Mouse (Mus musculus) stomach, embryonic 15.5 days (tissue): ENCODE measurements at regions not wholly inside any gene's neighbourhood (a gene's known extent, or its start where the extent isn't known, plus 50 kb on each side); places are given as distances from the start of the nearest gene placed in this dataset.
A peak's percentile ranks its signal among the peaks of the same experiment; 100 is the strongest.

Source experiments
- ATAC-seq: fragments of 200-750 bp; cut with Nextera tagmentation; 2 replicates; pipeline ENCODE4 v1.8.0; 2017; ENCODE audit warnings: low read depth, moderate number of reproducible peaks, moderate TSS enrichment; ENCODE audit not compliant: insufficient read depth, low FRiP score
- H3K27ac ChIP-seq: fragments of 300-500 bp; sonication (generic); 2 replicates; pipeline ENCODE4 v1.5.1; 2015; ENCODE audit warnings: mild to moderate bottlenecking, inconsistent platforms
- H3K27me3 ChIP-seq: fragments of 300-500 bp; sonication (generic); replicated peaks from 2 replicates; pipeline ENCODE4 v1.6.1; 2015; ENCODE audit warnings: inconsistent platforms
- H3K36me3 ChIP-seq: fragments of 300-500 bp; sonication (generic); 2 replicates; pipeline ENCODE4 v1.6.1; 2015; ENCODE audit warnings: inconsistent platforms
- H3K4me1 ChIP-seq: fragments of 300-500 bp; sonication (generic); 2 replicates; pipeline ENCODE4 v1.6.1; 2015; ENCODE audit warnings: inconsistent platforms
- H3K4me2 ChIP-seq: fragments of 300-500 bp; sonication (generic); 2 replicates; pipeline ENCODE4 v1.6.1; 2015; ENCODE audit warnings: mild to moderate bottlenecking, inconsistent platforms
- H3K4me3 ChIP-seq: fragments of 300-500 bp; sonication (generic); replicated peaks from 2 replicates; pipeline ENCODE4 v1.5.1; 2015; ENCODE audit warnings: inconsistent platforms
- H3K9ac ChIP-seq: fragments of 300-500 bp; sonication (generic); 2 replicates; pipeline ENCODE4 v1.6.1; 2015; ENCODE audit warnings: inconsistent platforms
- H3K9me3 ChIP-seq: fragments of 300-500 bp; sonication (generic); 2 replicates; pipeline ENCODE4 v1.6.1; 2016; ENCODE audit warnings: inconsistent platforms
- WGBS: fragments of 180-500 bp; shearing (Covaris S2); methylation state at CpG from one replicate; pipeline ENCODE4 v1.1.7; 2015; 5-methylcytosine and 5-hydroxymethylcytosine counted together

DNA sequence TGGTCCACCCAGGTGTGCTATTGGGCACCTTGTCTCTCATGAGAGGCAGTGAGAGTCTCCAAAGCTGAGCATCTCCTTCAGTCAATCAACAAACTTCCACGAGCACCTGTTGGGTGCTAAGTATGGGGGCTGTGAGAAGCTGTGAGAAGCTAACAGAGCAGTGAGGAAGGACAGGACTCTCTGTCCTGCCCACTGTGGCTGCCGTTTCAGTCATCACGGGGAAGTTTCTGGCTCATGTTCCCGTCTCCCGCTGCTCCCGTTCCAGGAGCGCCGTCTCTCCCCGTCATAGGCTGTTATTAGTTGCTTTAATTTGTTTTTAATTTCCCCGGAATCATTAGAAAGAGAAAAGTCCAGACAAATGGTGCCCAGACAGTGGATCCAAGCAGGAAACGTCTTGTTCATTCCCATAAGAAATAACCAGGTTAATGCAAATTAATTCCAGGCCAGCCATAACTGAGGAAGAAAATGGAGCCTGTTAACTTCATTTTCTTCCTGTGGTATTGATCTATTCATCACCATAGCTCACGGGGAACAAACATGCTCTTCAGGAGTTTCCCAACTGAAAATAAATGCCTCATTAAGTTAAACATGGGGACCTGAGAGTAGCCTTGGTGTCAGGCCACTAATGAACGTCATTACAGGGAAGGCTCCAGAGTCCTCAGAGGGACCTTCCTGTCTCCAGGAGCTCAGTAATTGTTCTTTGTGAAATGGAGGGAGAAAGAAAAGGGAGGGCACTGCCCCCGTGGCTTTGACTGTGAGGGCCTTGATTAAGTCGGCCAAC lies 70.3 kb downstream of the Matn1 start:
- H3K9ac ChIP-seq = no peak overlapping the region
- no peaks in the 10 kb centered on the region for H3K27me3 ChIP-seq
- H3K4me3 ChIP-seq = no peak overlapping the region
- H3K36me3 ChIP-seq = no peaks in the 10 kb centered on the region
- no peak for ATAC-seq
- H3K4me1 ChIP-seq = no peaks in the 10 kb centered on the region
- H3K27ac ChIP-seq = no peak overlapping the region
- 60% methylated on average over 15 of the region's 15 CpGs for WGBS
- no peaks in the 10 kb centered on the region for H3K9me3 ChIP-seq
- no peak overlapping the region for H3K4me2 ChIP-seq

DNA sequence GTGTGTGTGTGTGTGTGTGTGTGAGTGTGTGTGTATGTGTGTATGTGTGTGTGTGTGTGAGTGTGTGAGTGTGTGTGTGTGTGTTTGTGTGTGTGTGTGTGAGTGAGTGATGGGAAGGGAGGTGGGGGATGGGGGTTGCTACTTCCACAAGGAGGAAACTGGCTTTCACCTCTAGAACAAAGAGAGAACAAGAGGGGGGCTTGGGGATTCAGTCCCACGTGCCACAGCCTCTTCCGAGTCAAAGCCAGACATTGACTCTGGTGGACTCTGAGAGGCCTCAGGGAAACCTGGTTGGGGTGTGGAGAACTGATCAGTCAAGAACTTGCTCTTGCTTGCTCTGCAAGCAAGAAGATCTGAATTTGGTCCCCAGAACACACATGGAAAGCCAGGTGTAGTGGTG lies 71.0 kb downstream of the Matn1 start:
- no peaks in the 10 kb centered on the region for H3K27me3 ChIP-seq
- H3K4me3 ChIP-seq = no peak overlapping the region
- no peaks in the 10 kb centered on the region for H3K9me3 ChIP-seq
- H3K9ac ChIP-seq = no peak overlapping the region
- H3K36me3 ChIP-seq = no peaks in the 10 kb centered on the region
- no peak overlapping the region for H3K4me2 ChIP-seq
- WGBS = 55% methylated on average over 2 of the region's 2 CpGs
- no peak for ATAC-seq
- no peaks in the 10 kb centered on the region for H3K4me1 ChIP-seq
- H3K27ac ChIP-seq = no peak overlapping the region

DNA sequence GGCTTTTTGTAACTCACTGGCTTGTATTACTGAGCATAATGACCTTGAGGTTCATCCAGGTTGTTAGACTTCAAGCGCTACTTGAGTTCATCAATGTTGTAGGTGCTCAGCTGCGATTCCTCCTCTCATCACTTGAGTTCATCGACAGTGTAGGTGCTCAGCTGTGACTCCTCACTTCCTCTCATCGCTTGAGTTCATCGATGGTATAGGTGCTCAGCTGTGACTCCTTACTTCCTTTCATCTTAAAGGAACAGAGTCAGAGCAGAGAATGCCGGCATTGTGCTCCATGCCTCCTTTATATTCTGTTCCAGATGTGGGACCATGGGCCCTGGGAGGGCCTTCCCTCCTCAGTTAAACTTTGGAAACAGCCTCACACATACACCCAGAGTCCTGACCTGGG lies 79.4 kb downstream of the Matn1 start:
- 42% methylated on average over 6 of the region's 6 CpGs for WGBS
- Histone ChIP-seq H3K36me3 (no peaks in the 10 kb centered on the region), H3K4me1 (no peaks in the 10 kb centered on the region), H3K9me3 (no peaks in the 10 kb centered on the region), H3K27me3 (no peaks in the 10 kb centered on the region), H3K9ac (no peak overlapping the region), H3K27ac (no peak overlapping the region), H3K4me3 (no peak overlapping the region), H3K4me2 (no peak overlapping the region)
- ATAC-seq = no peak

DNA sequence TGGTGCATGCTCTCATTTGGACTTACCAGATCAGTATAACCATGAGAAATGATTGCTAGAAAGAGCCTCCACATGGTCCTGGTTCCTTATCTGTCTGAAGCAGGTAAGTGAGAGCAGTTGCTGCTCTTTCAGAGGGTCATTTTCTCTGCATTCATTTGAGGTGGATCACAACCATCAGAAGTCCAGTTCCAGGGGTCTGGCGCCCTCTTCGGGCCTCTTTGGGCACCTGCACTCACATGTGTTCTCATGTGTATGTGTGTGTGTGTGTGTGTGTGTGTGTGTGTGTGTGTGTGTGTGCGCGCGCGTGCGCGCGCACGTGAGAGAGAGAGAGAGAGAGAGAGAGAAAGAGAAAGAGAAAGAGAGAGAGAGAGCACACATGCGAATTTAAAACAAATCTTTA lies 92.1 kb downstream of the Matn1 start:
- Histone ChIP-seq H3K9ac (no peak overlapping the region), H3K27me3 (no peaks in the 10 kb centered on the region), H3K4me3 (no peak overlapping the region), H3K9me3 (no peaks in the 10 kb centered on the region), H3K36me3 (no peaks in the 10 kb centered on the region), H3K27ac (no peak overlapping the region), H3K4me2 (no peak overlapping the region), H3K4me1 (no peaks in the 10 kb centered on the region)
- no peak for ATAC-seq
- WGBS = 84% methylated on average over 11 of the region's 11 CpGs

DNA sequence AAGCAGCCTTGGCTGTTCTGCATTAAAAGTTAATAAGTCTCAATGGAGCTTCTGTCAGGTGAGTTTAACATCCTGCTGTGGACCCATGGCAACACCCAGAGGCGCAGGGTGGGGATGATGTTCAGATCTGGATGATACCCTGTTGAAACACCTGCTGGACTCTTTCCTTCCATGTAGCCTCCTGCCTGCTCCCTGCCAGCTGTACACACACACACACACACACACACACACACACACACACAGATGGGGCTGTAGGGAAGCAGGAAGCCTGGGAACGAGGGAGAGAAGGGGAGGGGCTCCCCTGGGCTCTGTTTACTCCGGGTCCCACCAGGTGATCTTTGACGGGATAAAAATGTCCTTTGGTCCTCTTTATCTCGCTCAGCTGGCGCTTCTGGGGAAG lies 93.0 kb downstream of the Matn1 start:
- ATAC-seq = peak; percentile 22; the same call in 1 of the 2 replicates
- Histone ChIP-seq H3K9me3 (no peaks in the 10 kb centered on the region), H3K27ac (no peak overlapping the region), H3K4me3 (no peak overlapping the region), H3K4me2 (no peak overlapping the region), H3K4me1 (no peaks in the 10 kb centered on the region), H3K9ac (no peak overlapping the region), H3K36me3 (no peaks in the 10 kb centered on the region), H3K27me3 (no peaks in the 10 kb centered on the region)
- 9% methylated on average over 6 of the region's 6 CpGs for WGBS

DNA sequence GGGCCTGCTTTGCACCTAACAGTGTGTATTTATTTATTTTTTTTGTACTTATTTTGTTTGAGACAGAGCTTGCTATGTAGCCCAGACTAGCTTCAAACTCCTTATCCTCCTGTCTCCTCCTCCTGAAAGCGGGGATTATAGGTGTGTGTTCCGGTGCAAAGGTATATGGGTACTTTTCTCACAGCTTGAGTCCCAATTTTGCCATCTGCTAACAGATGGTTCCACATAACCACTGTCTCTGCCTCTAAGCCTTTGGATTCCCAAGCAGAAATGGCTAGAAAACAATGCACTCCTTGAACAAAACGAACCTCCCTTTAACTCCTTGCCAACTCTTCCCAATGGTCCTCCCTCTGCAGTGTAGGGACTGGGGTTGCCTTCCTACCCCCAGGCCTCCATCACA lies 95.5 kb downstream of the Matn1 start:
- no peaks in the 10 kb centered on the region for H3K4me1 ChIP-seq
- H3K27me3 ChIP-seq = no peaks in the 10 kb centered on the region
- H3K36me3 ChIP-seq = no peaks in the 10 kb centered on the region
- H3K9me3 ChIP-seq = no peaks in the 10 kb centered on the region
- H3K4me3 ChIP-seq = no peak overlapping the region
- 71% methylated on average over 3 of the region's 3 CpGs for WGBS
- H3K27ac ChIP-seq = no peak overlapping the region
- no peak for ATAC-seq
- no peak overlapping the region for H3K9ac ChIP-seq
- H3K4me2 ChIP-seq = no peak overlapping the region

DNA sequence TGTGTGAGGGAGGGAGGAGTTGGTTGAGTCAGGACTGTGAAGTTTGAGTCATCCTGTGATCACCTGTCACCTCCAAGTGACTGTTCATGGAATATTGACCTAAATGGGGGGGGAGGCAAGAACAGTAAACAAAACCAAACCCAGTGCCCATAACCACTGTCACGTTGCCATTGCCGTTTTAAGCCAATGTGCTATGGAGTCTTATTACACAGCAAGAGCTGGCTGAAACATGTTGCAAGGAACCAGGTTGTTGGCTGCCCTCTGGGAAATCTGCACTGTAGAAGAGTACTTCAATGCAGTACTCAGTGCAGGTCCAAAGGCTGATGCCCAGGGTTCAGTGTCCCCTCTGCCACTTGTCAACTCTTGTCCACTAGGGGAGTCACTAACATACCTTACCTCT lies 97.0 kb downstream of the Matn1 start:
- no peaks in the 10 kb centered on the region for H3K4me1 ChIP-seq
- no peak overlapping the region for H3K4me3 ChIP-seq
- no peaks in the 10 kb centered on the region for H3K9me3 ChIP-seq
- no peak overlapping the region for H3K9ac ChIP-seq
- no peak overlapping the region for H3K27ac ChIP-seq
- ATAC-seq = no peak
- H3K4me2 ChIP-seq = no peak overlapping the region
- 60% methylated on average over 2 of the region's 2 CpGs for WGBS
- no peaks in the 10 kb centered on the region for H3K36me3 ChIP-seq
- H3K27me3 ChIP-seq = no peaks in the 10 kb centered on the region

DNA sequence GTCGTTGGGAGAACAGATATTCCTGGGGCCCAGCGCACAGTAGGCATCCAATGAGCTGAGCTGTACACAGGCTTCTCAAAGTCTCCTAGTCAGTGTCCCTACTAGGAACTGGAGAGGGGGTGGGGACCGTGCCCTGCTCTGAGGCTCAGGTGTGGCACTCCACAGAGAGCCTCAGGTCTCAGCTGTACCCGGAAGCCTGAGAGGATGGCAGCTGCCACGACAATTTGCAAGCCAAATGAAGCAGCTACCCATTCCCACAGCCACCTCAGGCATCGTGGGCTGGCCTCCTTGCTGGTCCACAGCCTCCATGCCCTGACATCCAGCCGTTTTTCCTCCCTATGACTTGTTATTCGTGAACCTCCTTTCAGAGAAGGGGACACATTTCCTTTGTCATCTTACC lies 101.9 kb downstream of the Matn1 start:
- no peak overlapping the region for H3K9ac ChIP-seq
- ATAC-seq = no peak

DNA sequence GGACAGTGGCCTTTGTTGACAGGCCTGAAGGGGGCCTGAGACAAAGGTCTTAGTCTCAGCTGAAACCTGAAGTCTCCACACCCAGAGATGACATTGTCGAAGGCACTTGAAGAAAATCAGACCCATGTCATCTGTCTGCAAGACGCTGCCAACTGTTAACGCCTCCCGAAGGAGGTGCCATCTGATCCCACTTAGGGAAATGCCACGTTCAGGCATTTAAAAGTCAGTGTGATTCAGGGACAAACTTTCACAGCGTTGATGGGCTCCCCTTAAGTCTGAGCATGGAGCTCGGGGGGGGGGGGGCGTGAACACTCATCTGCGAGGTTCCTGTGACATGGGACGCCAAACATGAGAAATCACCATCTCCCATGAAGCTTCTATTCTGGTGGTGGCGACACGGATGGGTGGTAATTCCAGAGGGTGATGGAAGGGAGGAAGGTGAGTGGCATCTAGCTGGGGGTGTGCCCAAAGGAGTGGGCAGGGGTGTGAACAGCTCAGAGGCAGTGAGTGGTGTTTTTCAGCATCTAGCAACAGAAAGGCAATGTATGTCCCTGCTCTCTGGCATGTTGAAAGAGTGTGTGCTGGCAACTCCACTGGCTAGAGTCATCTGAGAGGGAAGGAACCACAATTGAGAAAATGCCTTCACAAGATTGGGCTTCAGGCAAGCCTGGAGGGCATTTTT lies 102.9 kb downstream of the Matn1 start:
- no peaks in the 10 kb centered on the region for H3K9me3 ChIP-seq
- ATAC-seq = no peak
- no peak overlapping the region for H3K4me3 ChIP-seq
- no peaks in the 10 kb centered on the region for H3K4me1 ChIP-seq
- H3K27ac ChIP-seq = no peak overlapping the region
- no peaks in the 10 kb centered on the region for H3K27me3 ChIP-seq
- WGBS = 45% methylated on average over 12 of the region's 12 CpGs
- H3K9ac ChIP-seq = no peak overlapping the region
- no peaks in the 10 kb centered on the region for H3K36me3 ChIP-seq
- H3K4me2 ChIP-seq = no peak overlapping the region

More for the DNA sequence above, 101.9 kb downstream of the Matn1 start:
- Histone ChIP-seq H3K4me1 (no peaks in the 10 kb centered on the region), H3K27me3 (no peaks in the 10 kb centered on the region), H3K4me2 (no peak overlapping the region), H3K27ac (no peak overlapping the region), H3K4me3 (no peak overlapping the region), H3K36me3 (no peaks in the 10 kb centered on the region), H3K9me3 (no peaks in the 10 kb centered on the region)
- WGBS = 46% methylated on average over 8 of the region's 8 CpGs

DNA sequence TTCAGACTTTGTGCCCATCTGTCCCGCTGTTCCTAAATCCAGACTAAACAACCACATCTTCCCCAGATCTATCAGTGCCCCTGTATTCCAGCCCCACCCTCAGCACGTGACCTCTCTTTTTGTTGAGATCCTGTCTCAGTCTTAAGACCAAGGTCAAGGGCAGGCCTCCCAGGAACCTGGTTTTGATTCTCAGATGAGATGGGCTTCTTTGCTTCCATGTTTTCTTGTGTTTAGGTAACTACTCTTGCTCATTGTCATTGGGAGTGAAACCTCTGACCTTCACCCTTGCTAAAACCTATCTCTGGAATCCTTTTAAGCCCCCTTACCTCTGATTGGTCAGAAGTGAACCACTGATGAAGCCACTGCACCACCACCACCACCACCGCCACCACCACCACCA lies 112.1 kb downstream of the Matn1 start:
- Histone ChIP-seq H3K4me3 (no peak overlapping the region), H3K9ac (no peak overlapping the region), H3K9me3 (no peaks in the 10 kb centered on the region), H3K4me1 (no peaks in the 10 kb centered on the region), H3K4me2 (no peak overlapping the region), H3K27me3 (no peaks in the 10 kb centered on the region), H3K36me3 (no peaks in the 10 kb centered on the region), H3K27ac (no peak overlapping the region)
- no peak for ATAC-seq
- 85% methylated on average over 3 of the region's 3 CpGs for WGBS

DNA sequence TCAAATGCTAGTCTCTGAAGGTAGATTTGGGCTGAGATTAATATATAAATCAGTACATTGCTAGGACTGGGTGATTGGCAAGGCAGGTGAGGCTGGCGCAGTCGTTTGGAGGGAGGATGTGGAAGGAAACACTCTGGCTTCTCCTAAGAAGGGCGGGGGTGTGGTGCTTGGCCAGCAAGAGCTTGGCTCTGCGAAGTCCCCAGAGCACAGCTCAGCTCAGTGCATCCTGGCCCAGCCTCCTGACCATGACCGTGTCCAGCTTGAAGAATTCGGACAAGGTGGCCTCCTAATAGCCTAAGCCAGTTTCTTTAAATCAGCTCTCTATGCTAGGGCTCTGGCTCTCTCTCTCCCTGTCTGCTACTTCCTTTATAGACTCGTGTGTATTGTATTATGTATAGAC lies 115.4 kb downstream of the Matn1 start:
- no peaks in the 10 kb centered on the region for H3K9me3 ChIP-seq
- no peak for ATAC-seq
- H3K27me3 ChIP-seq = no peaks in the 10 kb centered on the region
- H3K4me2 ChIP-seq = no peak overlapping the region
- no peaks in the 10 kb centered on the region for H3K36me3 ChIP-seq
- no peak overlapping the region for H3K27ac ChIP-seq
- 60% methylated on average over 7 of the region's 7 CpGs for WGBS
- no peak overlapping the region for H3K9ac ChIP-seq
- no peak overlapping the region for H3K4me3 ChIP-seq
- H3K4me1 ChIP-seq = no peaks in the 10 kb centered on the region

DNA sequence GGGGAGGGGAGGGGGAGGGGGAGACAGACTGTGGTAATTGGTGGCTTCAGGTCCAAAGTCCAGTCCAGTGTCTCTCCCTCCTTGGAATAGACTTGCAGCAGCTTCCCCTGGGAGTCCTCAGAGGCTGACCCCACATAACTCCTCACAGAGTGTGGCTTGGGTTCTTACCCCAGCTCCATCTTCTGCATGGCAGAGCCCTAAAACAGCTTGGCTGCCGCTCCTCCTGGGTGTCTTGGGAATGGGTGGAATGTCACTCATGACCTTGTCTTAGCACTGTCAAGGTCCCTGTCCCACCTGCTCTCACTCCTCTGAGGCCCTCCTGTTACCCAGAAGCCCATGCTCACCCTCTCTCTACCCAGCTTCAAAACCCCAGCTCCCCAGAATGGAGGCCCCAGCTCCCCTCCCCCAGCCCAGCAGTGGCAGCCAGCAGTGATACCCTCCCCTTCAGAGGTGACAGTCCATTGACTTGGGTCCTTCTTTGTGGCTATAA lies 116.1 kb downstream of the Matn1 start:
- Histone ChIP-seq H3K4me2 (no peak overlapping the region), H3K9me3 (no peaks in the 10 kb centered on the region), H3K27ac (no peak overlapping the region), H3K27me3 (no peaks in the 10 kb centered on the region), H3K9ac (no peak overlapping the region), H3K4me3 (no peak overlapping the region), H3K36me3 (no peaks in the 10 kb centered on the region), H3K4me1 (no peaks in the 10 kb centered on the region)
- WGBS = 58% methylated on average over 1 of the region's 1 CpGs
- ATAC-seq = no peak
